Mouse (Mus musculus) limb, embryonic 10.5 days (tissue): ENCODE data around the gene Rtkn. TPM values are rescaled to one million over a fixed set of nuclear protein-coding genes. Genes with fewer than 3 reads are reported as not detected.
A peak's percentile ranks its signal among the peaks of the same experiment; 100 is the strongest.

Experiments used
- DNase-seq: peaks from one replicate; pipeline ENCODE4 v3.0.0-alpha.2; 2017; ENCODE audit warnings: low spot score
- H3K27ac ChIP-seq: fragments of 300-500 bp; sonication (generic); 2 replicates; pipeline ENCODE4 v1.5.1; 2016; ENCODE audit warnings: mild to moderate bottlenecking
- H3K27me3 ChIP-seq: fragments of 300-500 bp; sonication (generic); 2 replicates; pipeline ENCODE4 v1.6.1; 2016; ENCODE audit warnings: low read depth, mild to moderate bottlenecking; ENCODE audit not compliant: poor library complexity, severe bottlenecking
- H3K36me3 ChIP-seq: fragments of 300-500 bp; sonication (generic); 2 replicates; pipeline ENCODE4 v1.6.1; 2016; ENCODE audit warnings: mild to moderate bottlenecking, moderate library complexity
- H3K4me1 ChIP-seq: fragments of 300-500 bp; sonication (generic); 2 replicates; pipeline ENCODE4 v1.6.1; 2016
- H3K4me3 ChIP-seq: fragments of 300-500 bp; sonication (generic); 2 replicates; pipeline ENCODE4 v1.5.1; 2016; ENCODE audit warnings: mild to moderate bottlenecking, moderate library complexity
- H3K9me3 ChIP-seq: fragments of 300-500 bp; sonication (generic); replicated peaks from 2 replicates; pipeline ENCODE4 v1.6.1; 2016; ENCODE audit warnings: mild to moderate bottlenecking
- WGBS: fragments of 180-500 bp; shearing (Covaris S2); methylation state at CpG from one replicate; pipeline ENCODE4 v1.1.7; 2016; 5-methylcytosine and 5-hydroxymethylcytosine counted together
- polyA plus RNA-seq: library from polyadenylated mRNA; unstranded; fragments of >200 nt; fragmentation: Nextera tagmentation; extraction: Ambion mirVana; gene quantifications from 2 replicates; pipeline ENCODE4 v1.2.1, GENCODE M21; 2016

Rtkn gene
- polyA plus RNA-seq, 1 experiment from 2014 or later: 51.8 TPM

GRCm38 (mm10) chr6:83136291-83136880, 1.1 kb downstream of the Rtkn start:
- DNase-seq: no peak
- Histone ChIP-seq H3K27ac (peak overlapping the region; percentile 99), H3K9me3 (no peaks in the 10 kb centered on the region), H3K4me3 (peak overlapping the region; percentile 69), H3K36me3 (peaks cover 12% of the 10 kb centered on the region), H3K4me1 (peaks cover 73% of the 10 kb centered on the region), H3K27me3 (no peaks in the 10 kb centered on the region)
- 15% methylated on average over 5 of the region's 5 CpGs for WGBS

- Histone ChIP-seq H3K4me1 (peaks cover 79% of the 10 kb centered on the region), H3K27ac (peak overlapping the region; percentile 99), H3K36me3 (peaks cover 12% of the 10 kb centered on the region), H3K27me3 (0 out of 2 replicates have a peak, but pooled peaks cover 5% of the 10 kb centered on the region), H3K9me3 (no peaks in the 10 kb centered on the region), H3K4me3 (peak overlapping the region; percentile 69)
- DNase-seq: peak; percentile 85
- under 1% methylated on average over 26 of the region's 26 CpGs for WGBS
These were observed 1.8 kb downstream of the Rtkn start for GRCm38 (mm10) chr6:83136881-83137575.

GRCm38 (mm10) chr6:83137576-83137950, 2.3 kb downstream of the Rtkn start:
- under 1% methylated on average over 12 of the region's 12 CpGs for WGBS
- H3K4me3 ChIP-seq: peak overlapping the region; percentile 69

GRCm38 (mm10) chr6:83138056-83138455, 2.8 kb downstream of the Rtkn start:
- DNase-seq: peak; percentile 76

More at GRCm38 (mm10) chr6:83137576-83137950, 2.3 kb downstream of the Rtkn start:
- Histone ChIP-seq H3K36me3 (peaks cover 12% of the 10 kb centered on the region), H3K9me3 (no peaks in the 10 kb centered on the region), H3K27me3 (0 out of 2 replicates have a peak, but pooled peaks cover 9% of the 10 kb centered on the region), H3K27ac (peak overlapping the region; percentile 99), H3K4me1 (peaks cover 85% of the 10 kb centered on the region)
- DNase-seq: peak; percentile 96

GRCm38 (mm10) chr6:83140044-83140443, 4.8 kb downstream of the Rtkn start:
- WGBS: 93% methylated on average over 8 of the region's 8 CpGs
- DNase-seq: no peak
- peaks cover 12% of the 10 kb centered on the region for H3K36me3 ChIP-seq
- peak overlapping the region; percentile 11; the same call in 1 of the 2 replicates for H3K4me3 ChIP-seq
- H3K4me1 ChIP-seq: peaks cover 85% of the 10 kb centered on the region
- H3K27ac ChIP-seq: 0 out of 2 replicates have a peak overlapping the region, but pooled peaks have one; percentile 16
- H3K27me3 ChIP-seq: 0 out of 2 replicates have a peak, but pooled peaks cover 9% of the 10 kb centered on the region
- H3K9me3 ChIP-seq: no peaks in the 10 kb centered on the region

More at GRCm38 (mm10) chr6:83138056-83138455, 2.8 kb downstream of the Rtkn start:
- Histone ChIP-seq H3K27me3 (0 out of 2 replicates have a peak, but pooled peaks cover 9% of the 10 kb centered on the region), H3K27ac (peak overlapping the region; percentile 99), H3K4me3 (peak overlapping the region; percentile 69), H3K4me1 (peaks cover 88% of the 10 kb centered on the region), H3K36me3 (peaks cover 12% of the 10 kb centered on the region), H3K9me3 (no peaks in the 10 kb centered on the region)
- under 1% methylated on average over 11 of the region's 11 CpGs for WGBS

GRCm38 (mm10) chr6:83141636-83142035, 6.4 kb downstream of the Rtkn start:
- peak overlapping the region; percentile 51 for H3K4me3 ChIP-seq
- 27% methylated on average over 4 of the region's 4 CpGs for whole genome bisulfite sequencing
- 0 out of 2 replicates have a peak, but pooled peaks cover 9% of the 10 kb centered on the region for H3K27me3 ChIP-seq
- peaks cover 21% of the 10 kb centered on the region for H3K36me3 ChIP-seq
- H3K9me3 ChIP-seq: no peaks in the 10 kb centered on the region
- peak overlapping the region; percentile 82 for H3K27ac ChIP-seq
- DNase-seq: no peak
- H3K4me1 ChIP-seq: peaks cover 77% of the 10 kb centered on the region

- peak overlapping the region; percentile 51 for H3K4me3 ChIP-seq
- peak; percentile 62 for DNase-seq
- peaks cover 28% of the 10 kb centered on the region for H3K36me3 ChIP-seq
- peaks cover 80% of the 10 kb centered on the region for H3K4me1 ChIP-seq
- H3K9me3 ChIP-seq: no peaks in the 10 kb centered on the region
- H3K27me3 ChIP-seq: 0 out of 2 replicates have a peak, but pooled peaks cover 9% of the 10 kb centered on the region
- peak overlapping the region; percentile 82 for H3K27ac ChIP-seq
- 2% methylated on average over 41 of the region's 41 CpGs for WGBS
These were observed 7.0 kb downstream of the Rtkn start for GRCm38 (mm10) chr6:83142211-83142731.

GRCm38 (mm10) chr6:83142886-83143285, 7.6 kb downstream of the Rtkn start:
- no peaks in the 10 kb centered on the region for H3K9me3 ChIP-seq
- 0 out of 2 replicates have a peak overlapping the region, but pooled peaks have one; percentile 82 for H3K27ac ChIP-seq
- no peak for DNase-seq
- peak overlapping the region; percentile 51 for H3K4me3 ChIP-seq
- H3K4me1 ChIP-seq: peaks cover 77% of the 10 kb centered on the region
- H3K36me3 ChIP-seq: peaks cover 34% of the 10 kb centered on the region
- 0 out of 2 replicates have a peak, but pooled peaks cover 9% of the 10 kb centered on the region for H3K27me3 ChIP-seq
- 28% methylated on average over 11 of the region's 11 CpGs for WGBS

GRCm38 (mm10) chr6:83145209-83145608, 9.9 kb downstream of the Rtkn start:
- Histone ChIP-seq H3K36me3 (peaks cover 46% of the 10 kb centered on the region), H3K27ac (no peak overlapping the region), H3K27me3 (0 out of 2 replicates have a peak, but pooled peaks cover 9% of the 10 kb centered on the region), H3K4me3 (no peak overlapping the region), H3K9me3 (no peaks in the 10 kb centered on the region), H3K4me1 (peaks cover 54% of the 10 kb centered on the region)
- DNase-seq: no peak
- WGBS: 85% methylated on average over 2 of the region's 2 CpGs

GRCm38 (mm10) chr6:83145805-83146204, 10.5 kb downstream of the Rtkn start:
- Histone ChIP-seq H3K4me3 (0 out of 2 replicates have a peak overlapping the region, but pooled peaks have one; percentile 2), H3K27me3 (0 out of 2 replicates have a peak, but pooled peaks cover 9% of the 10 kb centered on the region), H3K4me1 (peaks cover 56% of the 10 kb centered on the region), H3K9me3 (no peaks in the 10 kb centered on the region), H3K27ac (peak overlapping the region; percentile 47), H3K36me3 (peaks cover 51% of the 10 kb centered on the region)
- DNase-seq: no peak
- WGBS: 66% methylated on average over 9 of the region's 9 CpGs

- 64% methylated on average over 7 of the region's 7 CpGs for WGBS
- H3K27ac ChIP-seq: 0 out of 2 replicates have a peak overlapping the region, but pooled peaks have one; percentile 12
- no peak overlapping the region for H3K4me3 ChIP-seq
- peaks cover 54% of the 10 kb centered on the region for H3K4me1 ChIP-seq
- no peak for DNase-seq
- H3K36me3 ChIP-seq: peaks cover 66% of the 10 kb centered on the region
- no peaks in the 10 kb centered on the region for H3K9me3 ChIP-seq
- H3K27me3 ChIP-seq: 0 out of 2 replicates have a peak, but pooled peaks cover under 1% of the 10 kb centered on the region
These were observed 12.0 kb downstream of the Rtkn start for GRCm38 (mm10) chr6:83147280-83147679.

GRCm38 (mm10) chr6:83151721-83152120, 16.5 kb downstream of the Rtkn start:
- Histone ChIP-seq H3K4me3 (no peak overlapping the region), H3K9me3 (no peaks in the 10 kb centered on the region), H3K36me3 (peaks cover 72% of the 10 kb centered on the region), H3K4me1 (peaks cover 47% of the 10 kb centered on the region), H3K27me3 (0 out of 2 replicates have a peak, but pooled peaks cover 9% of the 10 kb centered on the region), H3K27ac (peak overlapping the region; percentile 21; the same call in 1 of the 2 replicates)
- WGBS: 34% methylated on average over 8 of the region's 8 CpGs
- no peak for DNase-seq
